Mouse (Mus musculus): ENCODE results near the gene Xkr8.
"Not testable (repeated sequence)": the region's sequence is repeated elsewhere in the genome, so short reads cannot be mapped to it uniquely, and the experiment has no call there.

Gene Xkr8

GRCm38 (mm10) chr4:132737154-132737553 is 4.8 kb upstream of the Xkr8 start:
- DNase-seq (ENCODE audit: low spot score in 2 of 2): not testable (repeated sequence)

GRCm38 (mm10) chr4:132735894-132736293 is 3.5 kb upstream of the Xkr8 start:
- DNase-seq (ENCODE audit: low spot score in 2 of 2): no peak

- DNase-seq (ENCODE audit: low spot score in 2 of 2): no peak
These were observed 3.0 kb upstream of the Xkr8 start for GRCm38 (mm10) chr4:132735389-132735788.

- no peak for DNase-seq (ENCODE audit: low spot score in 2 of 2)
These were observed 2.4 kb upstream of the Xkr8 start for GRCm38 (mm10) chr4:132734766-132735165.

GRCm38 (mm10) chr4:132733071-132733770 is 875 bp upstream of the Xkr8 start:
- DNase-seq (ENCODE audit: low spot score in 2 of 2): no peak

GRCm38 (mm10) chr4:132731616-132732015 is 730 bp downstream of the Xkr8 start:
- DNase-seq (ENCODE audit: low spot score in 2 of 2): no peak

GRCm38 (mm10) chr4:132728233-132728632 is 4.1 kb downstream of the Xkr8 start:
- DNase-seq (ENCODE audit: low spot score in 2 of 2): no peak

GRCm38 (mm10) chr4:132718251-132718650 is 14.1 kb downstream of the Xkr8 start:
- no peak for DNase-seq (ENCODE audit: low spot score in 2 of 2)

GRCm38 (mm10) chr4:132713181-132713580 is 19.2 kb downstream of the Xkr8 start:
- no peak for DNase-seq (ENCODE audit: low spot score in 2 of 2)

GRCm38 (mm10) chr4:132706885-132707284 is 25.5 kb downstream of the Xkr8 start:
- DNase-seq (ENCODE audit: low spot score in 2 of 2): no peak

- no peak for DNase-seq (ENCODE audit: low spot score in 2 of 2)
These were observed 30.3 kb downstream of the Xkr8 start for GRCm38 (mm10) chr4:132702076-132702475.

GRCm38 (mm10) chr4:132693366-132693765 is 39.0 kb downstream of the Xkr8 start:
- DNase-seq (ENCODE audit: low spot score in 2 of 2): no peak

- DNase-seq (ENCODE audit: low spot score in 2 of 2): no peak
These were observed 42.7 kb downstream of the Xkr8 start for GRCm38 (mm10) chr4:132689634-132690033.

GRCm38 (mm10) chr4:132676771-132677539 is 55.4 kb downstream of the Xkr8 start:
- DNase-seq (ENCODE audit: low spot score in 2 of 2): peak in 1 of 2 experiments; percentile 9
